Mouse (Mus musculus): Measurements from ENCODE around the gene Gjb4.
A peak's percentile ranks its signal among the peaks of the same experiment; 100 is the strongest.

The Gjb4 gene

GRCm38 (mm10) chr4:127349560-127350300 lies 4.2 kb downstream of the Gjb4 start:
- no peak for DNase-seq (ENCODE audit: low spot score in 2 of 2)

GRCm38 (mm10) chr4:127345000-127345399 lies 8.9 kb downstream of the Gjb4 start:
- no peak for DNase-seq (ENCODE audit: low spot score in 2 of 2)

DNA sequence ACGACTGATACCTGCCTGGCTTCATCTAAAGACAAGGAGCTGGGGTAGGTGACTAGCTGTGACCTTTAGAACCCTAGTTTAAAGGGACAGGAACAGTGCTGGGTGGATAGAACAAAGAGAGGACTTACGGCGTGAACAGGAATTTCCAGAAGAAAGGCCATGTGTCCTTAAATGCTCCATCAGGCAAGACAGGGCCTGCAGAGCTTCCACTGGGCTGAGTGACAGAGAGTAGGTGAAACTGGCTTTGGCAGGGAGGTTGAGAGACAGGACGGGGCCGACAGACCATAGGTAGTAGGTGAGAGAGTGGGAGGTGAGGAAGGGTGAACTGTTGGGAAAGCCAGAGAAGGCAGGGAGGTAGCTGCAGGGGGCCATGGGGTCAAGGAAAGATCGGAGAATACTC lies 12.5 kb downstream of the Gjb4 start:
- no peak for DNase-seq (ENCODE audit: low spot score in 2 of 2)

DNA sequence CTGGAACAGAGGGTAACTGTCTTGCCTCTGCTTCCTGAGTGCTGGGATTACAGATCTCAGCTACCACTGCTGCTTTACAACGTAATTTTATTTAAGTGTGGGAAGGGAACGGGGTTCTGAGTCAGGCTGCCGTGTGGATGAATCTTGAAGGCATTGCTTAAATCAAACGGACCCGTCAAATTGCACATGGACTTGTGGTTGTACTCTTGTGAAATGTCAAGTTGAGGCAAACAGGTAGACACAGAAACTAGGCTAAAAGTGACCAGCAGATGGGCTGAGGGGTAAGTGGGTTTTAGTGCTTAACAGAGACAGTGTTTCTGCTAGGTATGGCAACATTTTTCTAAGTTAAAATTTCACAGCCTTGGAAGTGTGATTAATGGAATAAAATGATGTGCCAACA lies 16.2 kb downstream of the Gjb4 start:
- no peak for DNase-seq (ENCODE audit: low spot score in 2 of 2)

DNA sequence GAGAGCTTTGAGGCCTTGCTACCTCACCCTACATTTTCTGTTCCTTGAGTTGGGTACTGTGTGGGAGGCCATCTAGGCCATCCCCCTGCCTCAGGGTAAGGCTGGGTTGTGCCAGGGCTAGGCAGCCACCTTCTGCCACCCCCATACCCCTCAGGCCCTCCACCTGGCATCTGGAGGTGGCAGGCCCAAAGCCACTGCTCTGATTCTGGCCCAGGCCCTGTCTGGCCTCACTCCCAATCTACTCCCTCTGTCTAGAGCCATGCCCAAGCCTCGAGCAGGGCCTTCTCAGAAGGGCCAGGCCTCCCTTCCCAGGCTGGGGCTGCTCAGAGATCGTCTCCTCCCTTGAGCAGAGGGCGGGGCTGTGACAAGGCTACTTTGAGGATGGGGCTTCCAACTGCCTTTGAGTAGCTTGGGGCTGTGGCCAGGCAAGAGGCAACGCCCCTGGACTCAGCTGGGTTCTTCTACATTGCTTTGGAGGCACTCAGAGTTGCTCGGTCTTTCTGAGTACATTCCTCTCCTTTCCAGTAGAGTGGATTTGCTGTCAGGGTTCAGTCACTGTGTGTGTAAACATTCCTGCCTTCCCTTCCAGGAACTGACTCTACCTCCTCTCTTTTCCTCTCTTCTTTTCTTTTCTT lies 18.9 kb downstream of the Gjb4 start:
- DNase-seq (ENCODE audit: low spot score in 2 of 2): no peak

DNA sequence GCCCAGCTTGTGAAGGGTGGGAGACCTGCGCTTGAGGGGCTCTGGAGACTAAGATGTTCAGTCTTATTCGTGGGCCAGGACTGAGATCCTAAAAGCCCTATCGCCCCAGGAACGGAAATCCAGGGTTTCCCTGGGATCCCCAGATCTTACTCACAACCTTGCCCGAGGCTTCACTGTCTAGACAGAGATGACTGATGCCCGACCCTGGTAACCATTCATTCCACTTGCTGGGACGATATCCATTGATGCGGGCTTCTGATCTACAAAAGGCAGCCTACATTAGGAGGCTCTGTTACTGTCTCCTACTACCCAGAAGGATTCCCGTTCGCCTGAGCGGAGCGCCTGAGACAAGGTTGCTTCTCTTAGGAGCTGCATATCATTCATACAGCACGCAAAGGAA lies 22.7 kb downstream of the Gjb4 start:
- DNase-seq (ENCODE audit: low spot score in 2 of 2): no peak

GRCm38 (mm10) chr4:127330181-127331100 lies 23.4 kb downstream of the Gjb4 start, which contains the start of gene Gjb3:
Gene Gjb3, minus strand, starts transcription at chr4:127330844.
- no peak for DNase-seq (ENCODE audit: low spot score in 2 of 2)

DNA sequence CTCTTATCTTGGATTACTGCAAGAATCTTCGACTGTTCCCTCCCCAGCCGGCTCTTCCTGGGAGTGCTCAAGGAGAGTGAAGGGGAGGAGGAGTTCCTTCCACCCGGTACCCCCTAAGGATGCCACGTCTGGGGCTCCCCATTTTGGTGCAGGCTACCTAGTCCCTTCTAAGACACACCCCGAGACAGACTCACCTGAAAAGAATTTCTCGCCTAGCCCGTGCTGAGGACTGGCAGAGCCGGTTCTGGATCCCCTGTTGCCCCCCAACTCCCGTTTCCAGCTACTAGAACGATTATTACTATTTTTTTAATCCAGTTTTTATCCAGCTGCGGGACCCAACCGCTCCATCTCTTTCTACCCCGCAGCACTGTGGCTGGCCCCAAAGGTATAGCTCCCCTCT lies 24.1 kb downstream of the Gjb4 start:
- DNase-seq (ENCODE audit: low spot score in 2 of 2): no peak

- no peak for DNase-seq (ENCODE audit: low spot score in 2 of 2)
Measured at GRCm38 (mm10) chr4:127329046-127329445, 24.8 kb downstream of the Gjb4 start.

DNA sequence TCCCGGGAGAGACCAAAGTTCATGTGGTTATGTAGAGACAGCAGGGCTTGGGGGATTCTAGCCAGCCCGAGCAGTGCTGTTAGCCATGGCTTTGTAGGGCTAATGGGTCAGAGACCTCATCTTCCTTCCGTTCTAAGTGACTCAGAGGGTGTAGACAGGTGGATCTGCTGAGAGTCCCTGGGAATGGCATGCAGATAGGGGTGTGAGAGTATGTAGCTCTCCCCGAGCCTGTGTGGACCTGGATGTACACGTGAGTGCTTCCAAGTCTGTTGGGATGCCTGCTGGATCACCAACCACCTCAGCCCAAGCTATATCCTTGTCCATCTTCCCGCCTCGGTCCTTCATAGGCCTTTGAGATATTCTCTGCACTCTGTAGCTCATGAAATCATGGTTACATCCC lies 25.5 kb downstream of the Gjb4 start:
- no peak for DNase-seq (ENCODE audit: low spot score in 2 of 2)

- DNase-seq (ENCODE audit: low spot score in 2 of 2): no peak
Measured at GRCm38 (mm10) chr4:127327749-127328148, 26.1 kb downstream of the Gjb4 start.

DNA sequence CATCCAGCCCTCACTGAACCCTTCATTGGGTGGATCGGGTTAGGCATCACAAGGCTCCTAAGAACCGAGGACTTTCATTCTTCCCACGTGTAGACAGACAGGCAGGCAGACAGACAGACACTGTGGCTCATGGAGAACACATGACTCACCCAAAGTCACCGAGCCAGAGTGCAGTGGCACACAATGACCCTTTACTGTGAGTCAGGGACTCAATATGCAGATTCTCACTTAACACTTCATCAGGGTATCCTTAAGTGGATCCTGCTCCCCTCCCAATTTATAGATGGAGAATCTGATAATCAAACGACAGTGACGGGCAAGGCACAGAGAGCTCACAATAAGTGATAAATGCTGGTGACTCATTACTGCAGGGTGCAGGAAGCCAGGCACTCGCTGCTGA lies 26.6 kb downstream of the Gjb4 start:
- DNase-seq (ENCODE audit: low spot score in 2 of 2): no peak

- DNase-seq (ENCODE audit: low spot score in 2 of 2): no peak
Measured at GRCm38 (mm10) chr4:127325276-127325675, 28.6 kb downstream of the Gjb4 start.

- peak in 1 of 2 experiments; percentile 55 for DNase-seq (ENCODE audit: low spot score in 2 of 2)
Measured at GRCm38 (mm10) chr4:127324759-127325158, 29.1 kb downstream of the Gjb4 start.

GRCm38 (mm10) chr4:127324296-127324695 lies 29.6 kb downstream of the Gjb4 start:
- DNase-seq (ENCODE audit: low spot score in 2 of 2): no peak

DNA sequence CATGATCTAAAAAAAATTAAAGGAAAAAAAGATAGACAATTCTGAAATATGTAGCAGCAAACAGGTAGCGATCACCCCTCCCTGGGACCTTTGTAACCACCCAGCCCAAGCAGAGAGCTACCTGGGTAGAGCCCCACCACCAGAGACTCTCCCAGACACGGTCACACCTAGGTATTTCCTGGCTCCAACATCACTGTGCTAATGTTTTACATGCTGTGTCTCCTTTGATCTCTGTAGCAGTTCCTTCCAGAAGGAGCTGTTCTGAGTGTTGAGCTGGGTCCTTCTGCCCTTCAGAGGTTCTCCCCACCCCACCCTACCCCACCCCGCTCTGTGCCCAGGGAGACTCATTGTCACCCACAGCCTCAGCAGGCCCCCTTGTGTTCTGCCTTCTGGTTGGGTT lies 30.2 kb downstream of the Gjb4 start:
- DNase-seq (ENCODE audit: low spot score in 2 of 2): no peak

GRCm38 (mm10) chr4:127319613-127320012 lies 34.3 kb downstream of the Gjb4 start:
- peak; percentile 42 to 72 for DNase-seq (ENCODE audit: low spot score in 2 of 2)

GRCm38 (mm10) chr4:127317143-127317542 lies 36.7 kb downstream of the Gjb4 start:
- DNase-seq (ENCODE audit: low spot score in 2 of 2): no peak

DNA sequence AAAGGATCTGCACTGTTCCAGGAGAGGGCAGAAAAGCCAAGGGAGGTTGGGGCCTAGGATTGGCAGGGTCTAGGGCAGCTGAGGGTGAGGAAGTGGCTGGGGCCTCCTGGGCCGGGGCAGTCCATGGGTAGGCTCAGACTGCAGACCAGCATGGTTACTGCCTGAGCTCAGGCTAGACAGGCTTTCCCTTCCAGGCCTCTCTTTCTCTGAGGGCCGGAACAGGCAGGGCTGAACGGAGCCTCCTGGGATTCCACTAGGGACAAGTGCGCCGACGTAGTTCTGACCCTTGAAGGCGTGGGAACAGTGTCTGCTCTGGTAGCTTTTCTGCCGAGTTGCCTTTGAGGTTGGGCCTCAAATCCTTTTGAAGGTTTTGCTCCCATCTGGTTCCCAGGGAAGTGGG lies 38.1 kb downstream of the Gjb4 start:
- peak; percentile 39 to 62 for DNase-seq (ENCODE audit: low spot score in 2 of 2)

DNA sequence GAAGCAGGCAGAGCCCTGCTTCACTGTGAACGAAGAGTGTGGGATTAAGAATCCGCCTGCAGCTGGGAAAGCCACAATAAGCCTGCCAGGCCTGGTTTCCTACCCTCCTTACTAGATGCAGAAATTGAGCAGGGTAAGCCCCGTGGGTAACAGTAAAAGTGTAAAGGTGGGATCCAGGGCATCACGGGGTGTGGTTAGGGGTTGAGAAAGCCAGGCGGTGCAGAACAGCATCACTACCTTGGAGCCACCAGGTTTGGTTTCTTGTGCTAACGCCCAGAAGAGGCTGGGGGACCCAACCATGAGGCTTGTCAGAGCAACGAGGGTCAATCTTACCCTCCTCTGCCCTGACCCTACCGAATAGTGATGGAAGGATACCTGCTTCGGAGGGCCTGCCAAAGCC lies 39.3 kb downstream of the Gjb4 start:
- DNase-seq (ENCODE audit: low spot score in 2 of 2): no peak

DNA sequence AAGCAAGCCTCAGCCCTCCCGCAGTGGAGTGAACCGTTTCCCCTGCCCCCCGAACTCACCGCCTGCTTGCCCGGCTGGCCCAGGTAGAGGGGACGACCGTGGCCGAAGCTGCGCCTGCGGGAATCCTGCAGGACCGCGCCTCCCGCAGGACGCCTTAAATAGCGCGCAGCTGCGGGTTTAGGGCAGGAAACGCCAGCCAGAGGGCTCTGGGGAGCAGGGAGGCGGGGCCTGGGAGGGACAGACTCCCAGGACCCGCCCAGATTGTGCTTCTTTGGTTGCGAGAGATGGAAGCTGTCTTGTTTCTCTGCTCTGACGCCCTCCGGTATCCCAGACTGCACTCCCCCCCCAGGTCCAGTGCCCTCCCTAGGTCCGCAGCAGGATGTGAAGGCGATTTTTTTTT lies 40.0 kb downstream of the Gjb4 start, which contains the start of gene Gja4:
Gene Gja4, minus strand, starts transcription at position 179 of the 400 bp plus-strand sequence.
- peak; percentile 83 to 86 for DNase-seq (ENCODE audit: low spot score in 2 of 2)

DNA sequence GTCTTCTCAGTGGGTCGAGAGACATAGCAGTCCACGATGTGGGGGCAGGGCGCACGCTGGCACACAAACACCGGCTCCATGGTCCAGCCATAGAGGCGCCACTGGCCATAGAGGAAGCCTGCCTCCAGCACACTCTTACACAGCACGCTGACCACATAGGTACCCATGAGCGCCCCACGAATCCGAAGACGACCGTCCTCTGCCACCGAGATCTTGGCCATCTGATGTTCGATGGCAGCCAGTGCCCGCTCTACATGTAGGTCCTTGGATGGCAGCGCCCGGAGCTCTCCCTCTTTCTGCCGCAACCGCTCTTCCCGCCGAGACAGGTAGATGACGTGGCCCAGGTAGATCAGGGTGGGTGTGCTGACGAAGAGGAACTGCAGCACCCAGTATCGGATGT lies 41.5 kb downstream of the Gjb4 start:
- DNase-seq (ENCODE audit: low spot score in 2 of 2): no peak
